Mouse (Mus musculus): ENCODE measurements around the gene Lhx5. TPM values are rescaled to one million over a fixed set of nuclear protein-coding genes. Genes with fewer than 3 reads are reported as not detected.

Gene Lhx5
- polyA plus RNA-seq, 1 experiment from 2014 or later: 3.1 TPM

- Histone ChIP-seq H3K27me3 (replicated peaks; ENCODE audit: low read depth, poor library complexity, severe bottlenecking) (peaks cover 25% of the 10 kb centered on the region), H3K4me1 (0 out of 2 replicates have a peak, but pooled peaks cover 7% of the 10 kb centered on the region), H3K9me3 (no peaks in the 10 kb centered on the region), H3K36me3 (replicated peaks) (no peaks in the 10 kb centered on the region), H3K4me3 (no peak overlapping the region), H3K27ac (replicated peaks) (no peak overlapping the region)
- no peak for DNase-seq (ENCODE audit: low spot score)
- 33% methylated on average over 1 of the region's 1 CpGs for WGBS
These were observed 24.8 kb downstream of the Lhx5 start for GRCm38 (mm10) chr5:120456253-120456652.

- peaks cover 32% of the 10 kb centered on the region for H3K27me3 ChIP-seq (replicated peaks; ENCODE audit: low read depth, poor library complexity, severe bottlenecking)
These were observed 25.5 kb downstream of the Lhx5 start for GRCm38 (mm10) chr5:120456841-120457554.

GRCm38 (mm10) chr5:120457628-120458027 is 26.1 kb downstream of the Lhx5 start:
- Histone ChIP-seq H3K9me3 (no peaks in the 10 kb centered on the region), H3K27ac (replicated peaks) (no peak overlapping the region), H3K36me3 (replicated peaks) (no peaks in the 10 kb centered on the region), H3K4me3 (no peak overlapping the region), H3K4me1 (0 out of 2 replicates have a peak, but pooled peaks cover 7% of the 10 kb centered on the region), H3K27me3 (replicated peaks; ENCODE audit: low read depth, poor library complexity, severe bottlenecking) (peaks cover 38% of the 10 kb centered on the region)
- WGBS: 7% methylated on average over 9 of the region's 9 CpGs
- peak; percentile 86 for DNase-seq (ENCODE audit: low spot score)

More at GRCm38 (mm10) chr5:120456841-120457554, 25.5 kb downstream of the Lhx5 start:
- Histone ChIP-seq H3K4me1 (0 out of 2 replicates have a peak, but pooled peaks cover 7% of the 10 kb centered on the region), H3K4me3 (no peak overlapping the region), H3K27ac (replicated peaks) (no peak overlapping the region), H3K9me3 (no peaks in the 10 kb centered on the region), H3K36me3 (replicated peaks) (no peaks in the 10 kb centered on the region)
- no peak for DNase-seq (ENCODE audit: low spot score)
- 48% methylated on average over 7 of the region's 7 CpGs for WGBS

- Histone ChIP-seq H3K27ac (replicated peaks) (no peak overlapping the region), H3K9me3 (no peaks in the 10 kb centered on the region), H3K36me3 (replicated peaks) (no peaks in the 10 kb centered on the region), H3K27me3 (replicated peaks; ENCODE audit: low read depth, poor library complexity, severe bottlenecking) (peaks cover 45% of the 10 kb centered on the region), H3K4me1 (0 out of 2 replicates have a peak, but pooled peaks cover 11% of the 10 kb centered on the region), H3K4me3 (no peak overlapping the region)
- 75% methylated on average over 10 of the region's 10 CpGs for WGBS
- DNase-seq (ENCODE audit: low spot score): no peak
These were observed 27.6 kb downstream of the Lhx5 start for GRCm38 (mm10) chr5:120459133-120459532.

GRCm38 (mm10) chr5:120461902-120462301 is 30.4 kb downstream of the Lhx5 start:
- H3K27me3 ChIP-seq (replicated peaks; ENCODE audit: low read depth, poor library complexity, severe bottlenecking): peaks cover 37% of the 10 kb centered on the region

GRCm38 (mm10) chr5:120464321-120464720 is 32.8 kb downstream of the Lhx5 start:
- 75% methylated on average over 4 of the region's 4 CpGs for WGBS
- H3K27ac ChIP-seq (replicated peaks): no peak overlapping the region
- peak; percentile 41 for DNase-seq (ENCODE audit: low spot score)

More at GRCm38 (mm10) chr5:120461902-120462301, 30.4 kb downstream of the Lhx5 start:
- Histone ChIP-seq H3K4me3 (no peak overlapping the region), H3K27ac (replicated peaks) (no peak overlapping the region), H3K36me3 (replicated peaks) (no peaks in the 10 kb centered on the region), H3K4me1 (peaks cover 15% of the 10 kb centered on the region), H3K9me3 (no peaks in the 10 kb centered on the region)
- WGBS: 80% methylated on average over 15 of the region's 15 CpGs
- no peak for DNase-seq (ENCODE audit: low spot score)

GRCm38 (mm10) chr5:120465062-120465461 is 33.6 kb downstream of the Lhx5 start:
- Histone ChIP-seq H3K4me1 (peaks cover 11% of the 10 kb centered on the region), H3K9me3 (no peaks in the 10 kb centered on the region), H3K27me3 (replicated peaks; ENCODE audit: low read depth, poor library complexity, severe bottlenecking) (peaks cover 29% of the 10 kb centered on the region), H3K36me3 (replicated peaks) (no peaks in the 10 kb centered on the region), H3K4me3 (no peak overlapping the region), H3K27ac (replicated peaks) (no peak overlapping the region)
- peak; percentile 37 for DNase-seq (ENCODE audit: low spot score)
- WGBS: 42% methylated on average over 5 of the region's 5 CpGs

More at GRCm38 (mm10) chr5:120464321-120464720, 32.8 kb downstream of the Lhx5 start:
- Histone ChIP-seq H3K36me3 (replicated peaks) (no peaks in the 10 kb centered on the region), H3K4me3 (no peak overlapping the region), H3K27me3 (replicated peaks; ENCODE audit: low read depth, poor library complexity, severe bottlenecking) (peaks cover 29% of the 10 kb centered on the region), H3K4me1 (peaks cover 11% of the 10 kb centered on the region), H3K9me3 (no peaks in the 10 kb centered on the region)

GRCm38 (mm10) chr5:120465860-120466259 is 34.4 kb downstream of the Lhx5 start:
- no peaks in the 10 kb centered on the region for H3K9me3 ChIP-seq
- no peak for DNase-seq (ENCODE audit: low spot score)
- 94% methylated on average over 6 of the region's 6 CpGs for WGBS
- H3K27me3 ChIP-seq (replicated peaks; ENCODE audit: low read depth, poor library complexity, severe bottlenecking): peaks cover 23% of the 10 kb centered on the region
- peaks cover 11% of the 10 kb centered on the region for H3K4me1 ChIP-seq
- H3K27ac ChIP-seq (replicated peaks): no peak overlapping the region
- H3K4me3 ChIP-seq: no peak overlapping the region
- H3K36me3 ChIP-seq (replicated peaks): no peaks in the 10 kb centered on the region

- Histone ChIP-seq H3K27ac (replicated peaks) (peak overlapping the region; percentile 19), H3K27me3 (replicated peaks; ENCODE audit: low read depth, poor library complexity, severe bottlenecking) (peaks cover 13% of the 10 kb centered on the region), H3K36me3 (replicated peaks) (no peaks in the 10 kb centered on the region), H3K4me3 (peak overlapping the region; percentile 46), H3K4me1 (peaks cover 11% of the 10 kb centered on the region), H3K9me3 (no peaks in the 10 kb centered on the region)
- peak; percentile 38 for DNase-seq (ENCODE audit: low spot score)
- WGBS: 6% methylated on average over 4 of the region's 4 CpGs
These were observed 35.5 kb downstream of the Lhx5 start for GRCm38 (mm10) chr5:120467026-120467425.

- H3K9me3 ChIP-seq: no peaks in the 10 kb centered on the region
- DNase-seq (ENCODE audit: low spot score): no peak
- H3K27ac ChIP-seq (replicated peaks): no peak overlapping the region
- 88% methylated on average over 5 of the region's 5 CpGs for WGBS
- peaks cover 7% of the 10 kb centered on the region for H3K4me1 ChIP-seq
- H3K27me3 ChIP-seq (replicated peaks; ENCODE audit: low read depth, poor library complexity, severe bottlenecking): no peaks in the 10 kb centered on the region; the same call in 1 of the 2 replicates
- H3K36me3 ChIP-seq (replicated peaks): no peaks in the 10 kb centered on the region
- H3K4me3 ChIP-seq: no peak overlapping the region
These were observed 36.8 kb downstream of the Lhx5 start for GRCm38 (mm10) chr5:120468336-120468735.

- 90% methylated on average over 6 of the region's 6 CpGs for WGBS
- H3K9me3 ChIP-seq: no peaks in the 10 kb centered on the region
- H3K4me1 ChIP-seq: peaks cover 7% of the 10 kb centered on the region
- H3K27ac ChIP-seq (replicated peaks): no peak overlapping the region
- no peaks in the 10 kb centered on the region; the same call in 1 of the 2 replicates for H3K27me3 ChIP-seq (replicated peaks; ENCODE audit: low read depth, poor library complexity, severe bottlenecking)
- DNase-seq (ENCODE audit: low spot score): no peak
- H3K36me3 ChIP-seq (replicated peaks): no peaks in the 10 kb centered on the region
- H3K4me3 ChIP-seq: no peak overlapping the region
These were observed 37.3 kb downstream of the Lhx5 start for GRCm38 (mm10) chr5:120468830-120469229.

- no peaks in the 10 kb centered on the region for H3K9me3 ChIP-seq
- no peak overlapping the region for H3K27ac ChIP-seq (replicated peaks)
- H3K36me3 ChIP-seq (replicated peaks): no peaks in the 10 kb centered on the region
- no peak overlapping the region for H3K4me3 ChIP-seq
- peaks cover 15% of the 10 kb centered on the region for H3K4me1 ChIP-seq
- 54% methylated on average over 4 of the region's 4 CpGs for WGBS
- DNase-seq (ENCODE audit: low spot score): no peak
- H3K27me3 ChIP-seq (replicated peaks; ENCODE audit: low read depth, poor library complexity, severe bottlenecking): peaks cover 4% of the 10 kb centered on the region
These were observed 40.0 kb downstream of the Lhx5 start for GRCm38 (mm10) chr5:120471538-120471937.

GRCm38 (mm10) chr5:120472770-120473169 is 41.3 kb downstream of the Lhx5 start, which contains the start of gene Sdsl:
Sdsl (minus strand) TSS chr5:120472810.
- H3K27me3 ChIP-seq (replicated peaks; ENCODE audit: low read depth, poor library complexity, severe bottlenecking): peaks cover 16% of the 10 kb centered on the region
- H3K4me1 ChIP-seq: peaks cover 8% of the 10 kb centered on the region
- H3K36me3 ChIP-seq (replicated peaks): no peaks in the 10 kb centered on the region
- WGBS: 77% methylated on average over 8 of the region's 8 CpGs
- no peak for DNase-seq (ENCODE audit: low spot score)
- H3K4me3 ChIP-seq: no peak within 1 kb of the TSS
- H3K9me3 ChIP-seq: no peaks in the 10 kb centered on the region
- H3K27ac ChIP-seq (replicated peaks): no peak within 1 kb of the TSS
